Mouse (Mus musculus) forebrain, embryonic 13.5 days (tissue): ENCODE data around the gene Skil. TPM values are rescaled to one million over a fixed set of nuclear protein-coding genes. Genes with fewer than 3 reads are reported as not detected.
A peak's percentile ranks its signal among the peaks of the same experiment; 100 is the strongest.

ENCODE experiments used
- ATAC-seq: fragments of 200-750 bp; cut with Nextera tagmentation; 2 replicates; pipeline ENCODE4 v1.8.0; 2017
- H3K27ac ChIP-seq: fragments of 300-500 bp; sonication (generic); 2 replicates; pipeline ENCODE4 v1.5.1; 2015; ENCODE audit warnings: inconsistent platforms, mild to moderate bottlenecking, moderate library complexity
- H3K27me3 ChIP-seq: fragments of 300-500 bp; sonication (generic); 2 replicates; pipeline ENCODE4 v1.6.1; 2015; ENCODE audit warnings: mild to moderate bottlenecking, inconsistent platforms
- H3K36me3 ChIP-seq: fragments of 300-500 bp; sonication (generic); 2 replicates; pipeline ENCODE4 v1.6.1; 2015; ENCODE audit warnings: mild to moderate bottlenecking, inconsistent platforms; ENCODE audit not compliant: poor library complexity, severe bottlenecking
- H3K4me1 ChIP-seq: fragments of 300-500 bp; sonication (generic); 2 replicates; pipeline ENCODE4 v1.6.1; 2015; ENCODE audit warnings: inconsistent platforms
- H3K4me2 ChIP-seq: fragments of 300-500 bp; sonication (generic); 2 replicates; pipeline ENCODE4 v1.6.1; 2015; ENCODE audit warnings: inconsistent platforms, mild to moderate bottlenecking, moderate library complexity
- H3K4me3 ChIP-seq: fragments of 300-500 bp; sonication (generic); 2 replicates; pipeline ENCODE4 v1.5.1; 2015; ENCODE audit warnings: mild to moderate bottlenecking, inconsistent platforms
- H3K9ac ChIP-seq: fragments of 300-500 bp; sonication (generic); 2 replicates; pipeline ENCODE4 v1.6.1; 2015; ENCODE audit warnings: mild to moderate bottlenecking, inconsistent platforms
- H3K9me3 ChIP-seq: fragments of 300-500 bp; sonication (generic); replicated peaks from 2 replicates; pipeline ENCODE4 v1.6.1; 2016; ENCODE audit warnings: inconsistent platforms
- WGBS: fragments of 180-500 bp; shearing (Covaris S2); methylation state at CpG from one replicate; pipeline ENCODE4 v1.1.7; 2015; 5-methylcytosine and 5-hydroxymethylcytosine counted together
- polyA plus RNA-seq: library from polyadenylated mRNA; unstranded; fragments of >200 nt; fragmentation: Nextera tagmentation; extraction: Ambion mirVana; gene quantifications from 2 replicates; pipeline ENCODE4 v1.2.1, GENCODE M21; 2015

Skil gene
- polyA plus RNA-seq, 1 experiment from 2014 or later = 32.3 TPM

GRCm38 (mm10) chr3:31088789-31089775, 5.8 kb upstream of the Skil start:
- Histone ChIP-seq H3K27me3 (no peaks in the 10 kb centered on the region), H3K36me3 (no peaks in the 10 kb centered on the region), H3K27ac (no peak overlapping the region), H3K9me3 (no peaks in the 10 kb centered on the region), H3K4me2 (no peak overlapping the region), H3K9ac (no peak overlapping the region), H3K4me3 (no peak overlapping the region), H3K4me1 (peaks cover 18% of the 10 kb centered on the region)
- ATAC-seq = no peak
- 24% methylated on average over 10 of the region's 10 CpGs for WGBS

GRCm38 (mm10) chr3:31089956-31090355, 4.9 kb upstream of the Skil start:
- Histone ChIP-seq H3K9me3 (no peaks in the 10 kb centered on the region), H3K4me3 (no peak overlapping the region), H3K4me2 (no peak overlapping the region), H3K27ac (no peak overlapping the region), H3K36me3 (no peaks in the 10 kb centered on the region), H3K9ac (no peak overlapping the region), H3K4me1 (peaks cover 18% of the 10 kb centered on the region), H3K27me3 (no peaks in the 10 kb centered on the region)
- ATAC-seq = no peak
- 70% methylated on average over 7 of the region's 7 CpGs for WGBS

GRCm38 (mm10) chr3:31093196-31093595, 1.7 kb upstream of the Skil start:
- 2% methylated on average over 13 of the region's 13 CpGs for WGBS
- H3K36me3 ChIP-seq = peaks cover 9% of the 10 kb centered on the region; the same call in 1 of the 2 replicates
- H3K4me1 ChIP-seq = peaks cover 29% of the 10 kb centered on the region
- H3K27me3 ChIP-seq = no peaks in the 10 kb centered on the region
- H3K4me3 ChIP-seq = peak overlapping the region; percentile 99
- no peaks in the 10 kb centered on the region for H3K9me3 ChIP-seq
- peak overlapping the region; percentile 81 for H3K4me2 ChIP-seq
- H3K9ac ChIP-seq = peak overlapping the region; percentile 81
- peak; percentile 44 for ATAC-seq
- H3K27ac ChIP-seq = peak overlapping the region; percentile 100

- H3K9ac ChIP-seq = peak overlapping the region; percentile 81
- H3K4me2 ChIP-seq = peak overlapping the region; percentile 81
- ATAC-seq = peak; percentile 36
- no peaks in the 10 kb centered on the region for H3K9me3 ChIP-seq
- peaks cover 9% of the 10 kb centered on the region; the same call in 1 of the 2 replicates for H3K36me3 ChIP-seq
- WGBS = under 1% methylated on average over 40 of the region's 58 CpGs
- H3K27ac ChIP-seq = peak overlapping the region; percentile 100
- H3K4me3 ChIP-seq = peak overlapping the region; percentile 99
- peaks cover 34% of the 10 kb centered on the region for H3K4me1 ChIP-seq
- H3K27me3 ChIP-seq = no peaks in the 10 kb centered on the region
Measured at GRCm38 (mm10) chr3:31093627-31094351, 1.1 kb upstream of the Skil start.

GRCm38 (mm10) chr3:31095179-31095490, 277 bp downstream of the Skil start:
- Histone ChIP-seq H3K27ac (peak overlapping the region; percentile 100), H3K9ac (peak overlapping the region; percentile 94), H3K9me3 (no peaks in the 10 kb centered on the region), H3K27me3 (no peaks in the 10 kb centered on the region), H3K4me3 (peak overlapping the region; percentile 99), H3K4me1 (peaks cover 44% of the 10 kb centered on the region), H3K4me2 (peak overlapping the region; percentile 80), H3K36me3 (peaks cover 9% of the 10 kb centered on the region; the same call in 1 of the 2 replicates)
- no peak for ATAC-seq
- under 1% methylated on average over 31 of the region's 39 CpGs for WGBS

GRCm38 (mm10) chr3:31095491-31096154, 765 bp downstream of the Skil start:
- Histone ChIP-seq H3K4me3 (peak overlapping the region; percentile 99), H3K4me1 (peaks cover 47% of the 10 kb centered on the region), H3K36me3 (peaks cover 9% of the 10 kb centered on the region; the same call in 1 of the 2 replicates), H3K9ac (peak overlapping the region; percentile 94), H3K4me2 (peak overlapping the region; percentile 80), H3K9me3 (no peaks in the 10 kb centered on the region), H3K27me3 (no peaks in the 10 kb centered on the region), H3K27ac (peak overlapping the region; percentile 100)
- ATAC-seq = peak; percentile 14
- WGBS = 0% methylated on average over 25 of the region's 33 CpGs

- Histone ChIP-seq H3K9me3 (no peaks in the 10 kb centered on the region), H3K4me3 (peak overlapping the region; percentile 99), H3K27ac (peak overlapping the region; percentile 100), H3K36me3 (peaks cover 9% of the 10 kb centered on the region; the same call in 1 of the 2 replicates), H3K9ac (peak overlapping the region; percentile 94), H3K4me2 (peak overlapping the region; percentile 80), H3K4me1 (peaks cover 53% of the 10 kb centered on the region), H3K27me3 (no peaks in the 10 kb centered on the region)
- no peak for ATAC-seq
- 44% methylated on average over 10 of the region's 10 CpGs for WGBS
Measured at GRCm38 (mm10) chr3:31096155-31097101, 1.6 kb downstream of the Skil start.

GRCm38 (mm10) chr3:31097102-31097720, 2.4 kb downstream of the Skil start:
- H3K9me3 ChIP-seq = no peaks in the 10 kb centered on the region
- H3K36me3 ChIP-seq = peaks cover 9% of the 10 kb centered on the region; the same call in 1 of the 2 replicates
- WGBS = 89% methylated on average over 13 of the region's 13 CpGs
- no peak for ATAC-seq
- H3K4me2 ChIP-seq = peak overlapping the region; percentile 39
- no peak overlapping the region for H3K9ac ChIP-seq
- H3K4me3 ChIP-seq = no peak overlapping the region
- H3K4me1 ChIP-seq = peaks cover 59% of the 10 kb centered on the region
- H3K27me3 ChIP-seq = no peaks in the 10 kb centered on the region
- no peak overlapping the region for H3K27ac ChIP-seq

GRCm38 (mm10) chr3:31097976-31098375, 3.1 kb downstream of the Skil start:
- Histone ChIP-seq H3K4me3 (no peak overlapping the region), H3K27ac (no peak overlapping the region), H3K4me1 (peaks cover 52% of the 10 kb centered on the region), H3K9me3 (no peaks in the 10 kb centered on the region), H3K9ac (no peak overlapping the region), H3K27me3 (no peaks in the 10 kb centered on the region), H3K4me2 (peak overlapping the region; percentile 39), H3K36me3 (peaks cover 9% of the 10 kb centered on the region; the same call in 1 of the 2 replicates)
- no peak for ATAC-seq
- WGBS = 83% methylated on average over 11 of the region's 11 CpGs

GRCm38 (mm10) chr3:31098556-31098955, 3.7 kb downstream of the Skil start:
- peaks cover 48% of the 10 kb centered on the region for H3K4me1 ChIP-seq

More at GRCm38 (mm10) chr3:31098556-31098955, 3.7 kb downstream of the Skil start:
- Histone ChIP-seq H3K36me3 (peaks cover 9% of the 10 kb centered on the region; the same call in 1 of the 2 replicates), H3K4me2 (peak overlapping the region; percentile 39), H3K4me3 (no peak overlapping the region), H3K27ac (no peak overlapping the region), H3K9me3 (no peaks in the 10 kb centered on the region), H3K27me3 (no peaks in the 10 kb centered on the region), H3K9ac (no peak overlapping the region)
- ATAC-seq = no peak
- WGBS = 77% methylated on average over 1 of the region's 1 CpGs
